Mouse (Mus musculus): ENCODE data around the gene B3gnt3.

DNA sequence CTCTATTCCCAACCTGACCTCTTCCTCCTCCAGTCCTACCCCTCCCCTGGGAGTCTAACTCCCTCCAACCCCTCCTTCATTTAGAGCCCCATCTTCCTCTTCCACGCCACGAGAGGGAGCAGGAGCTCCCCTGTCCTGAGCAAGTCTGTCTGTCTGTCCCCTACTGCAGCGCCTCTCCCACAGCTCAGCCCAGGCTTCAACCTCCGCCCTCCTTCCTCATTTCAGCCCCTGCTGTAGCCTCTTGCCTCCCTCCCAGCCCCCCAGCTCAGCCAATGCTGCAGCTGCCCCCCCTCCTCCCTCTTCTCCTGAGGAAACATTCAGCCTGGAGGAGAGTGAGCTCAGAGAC lies 471 bp upstream of the B3gnt3 start:
- TF ChIP-seq CTCF (IDR thresholded peaks at IDR 0.05 in 2 of 3, conservative IDR thresholded peaks at IDR 0.05 in 1 of 3; ENCODE audit: control insufficient read depth in 1 of 3, insufficient read depth in 1 of 3, low read depth in 2 of 3, low read length in 3 of 3, poor library complexity in 1 of 3, severe bottlenecking in 1 of 3) (peak in 2 of 3 experiments; percentile 35 to 46; a peak in 5 of 6 replicates), USF1 (IDR thresholded peaks at IDR 0.05; ENCODE audit: low read depth, low read length) (no peak), EP300 (IDR thresholded peaks at IDR 0.05; ENCODE audit: low read depth in 1 of 2, low read length in 2 of 2) (no peak), ETS1 (IDR thresholded peaks at IDR 0.05; ENCODE audit: low read depth, low read length) (no peak), RCOR1 (IDR thresholded peaks at IDR 0.05; ENCODE audit: low read depth, low read length) (0 out of 2 replicates have a peak, but pooled peaks have one; percentile 14), MAX (IDR thresholded peaks at IDR 0.05; ENCODE audit: low read length) (0 out of 2 replicates have a peak, but pooled peaks have one; percentile 22)
